Mouse (Mus musculus) hindbrain, embryonic 11.5 days (tissue): ENCODE data around the gene Nfix. TPM values are rescaled to one million over a fixed set of nuclear protein-coding genes. Genes with fewer than 3 reads are reported as not detected.

Experiments used
- ATAC-seq: fragments of 200-750 bp; cut with Nextera tagmentation; 2 replicates; pipeline ENCODE4 v1.8.0; 2017; ENCODE audit warnings: mild to moderate bottlenecking, moderate TSS enrichment, moderate library complexity; ENCODE audit not compliant: low FRiP score
- DNase-seq: peaks from one replicate; pipeline ENCODE4 v3.0.0-alpha.2; 2015; ENCODE audit warnings: low spot score
- H3K27ac ChIP-seq: fragments of 300-500 bp; sonication (generic); 2 replicates; pipeline ENCODE4 v1.5.1; 2014; ENCODE audit warnings: mild to moderate bottlenecking, low read depth, low read length
- H3K27me3 ChIP-seq: fragments of 300-500 bp; sonication (generic); 2 replicates; pipeline ENCODE4 v1.6.1; 2014; ENCODE audit warnings: mild to moderate bottlenecking, low read length, moderate library complexity, mixed read lengths; ENCODE audit not compliant: control insufficient read depth, insufficient read depth
- H3K36me3 ChIP-seq: fragments of 300-500 bp; sonication (generic); 2 replicates; pipeline ENCODE4 v1.6.1; 2014; ENCODE audit warnings: mild to moderate bottlenecking, low read length, moderate library complexity, mixed read lengths; ENCODE audit not compliant: control insufficient read depth, insufficient read depth
- H3K4me1 ChIP-seq: fragments of 300-500 bp; sonication (generic); replicated peaks from 2 replicates; pipeline ENCODE4 v1.6.1; 2014; ENCODE audit warnings: low read length, mixed read lengths; ENCODE audit not compliant: control insufficient read depth, insufficient read depth
- H3K4me2 ChIP-seq: fragments of 300-500 bp; sonication (generic); replicated peaks from 2 replicates; pipeline ENCODE4 v1.6.1; 2014; ENCODE audit warnings: mild to moderate bottlenecking, low read depth, low read length
- H3K4me3 ChIP-seq: fragments of 300-500 bp; sonication (generic); 2 replicates; pipeline ENCODE4 v1.5.1; 2014; ENCODE audit warnings: low read depth, low read length
- H3K9ac ChIP-seq: fragments of 300-500 bp; sonication (generic); 2 replicates; pipeline ENCODE4 v1.6.1; 2014; ENCODE audit warnings: low read depth, low read length
- H3K9me3 ChIP-seq: fragments of 300-500 bp; sonication (generic); 2 replicates; pipeline ENCODE4 v1.6.1; 2016; ENCODE audit warnings: low read length; ENCODE audit not compliant: control insufficient read depth
- WGBS: fragments of 180-500 bp; shearing (Covaris S2); extraction: QIAGEN DNeasy Blood & Tissue Kit; methylation state at CpG from one replicate; pipeline ENCODE4 v1.1.7; 2014; 5-methylcytosine and 5-hydroxymethylcytosine counted together
- polyA plus RNA-seq: library from polyadenylated mRNA; unstranded; fragments of >200 nt; fragmentation: Nextera tagmentation; extraction: Ambion mirVana; gene quantifications from 2 replicates; pipeline ENCODE4 v1.2.1, GENCODE M21; 2014

Nfix gene
- polyA plus RNA-seq, 1 experiment from 2014 or later = 3.0 TPM

DNA sequence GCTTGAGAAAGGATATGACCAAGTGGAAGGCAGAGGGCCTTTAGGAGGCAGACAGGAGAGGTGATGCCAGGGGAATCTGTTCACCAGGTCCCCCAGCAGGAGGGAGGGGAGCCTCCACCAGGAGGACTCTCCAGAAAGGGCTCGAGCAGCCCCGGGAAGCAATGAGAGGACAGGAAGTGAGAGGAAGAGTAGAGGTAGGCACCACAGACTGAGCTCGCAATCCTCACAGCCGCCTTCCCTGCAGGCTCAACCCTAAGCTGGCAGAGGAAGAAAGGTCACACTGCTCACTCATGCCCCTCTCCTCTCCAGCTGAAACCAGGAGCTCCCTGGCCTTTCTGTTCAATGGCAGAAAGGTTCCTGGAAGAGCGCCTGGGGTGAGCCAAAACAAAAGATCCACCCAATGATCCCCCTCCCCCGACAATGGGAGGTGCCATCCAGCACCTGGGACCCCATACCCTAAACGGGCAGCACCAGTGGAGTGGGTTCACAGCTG lies 24.5 kb downstream of the Nfix start:
- H3K4me2 ChIP-seq = no peak overlapping the region

DNA sequence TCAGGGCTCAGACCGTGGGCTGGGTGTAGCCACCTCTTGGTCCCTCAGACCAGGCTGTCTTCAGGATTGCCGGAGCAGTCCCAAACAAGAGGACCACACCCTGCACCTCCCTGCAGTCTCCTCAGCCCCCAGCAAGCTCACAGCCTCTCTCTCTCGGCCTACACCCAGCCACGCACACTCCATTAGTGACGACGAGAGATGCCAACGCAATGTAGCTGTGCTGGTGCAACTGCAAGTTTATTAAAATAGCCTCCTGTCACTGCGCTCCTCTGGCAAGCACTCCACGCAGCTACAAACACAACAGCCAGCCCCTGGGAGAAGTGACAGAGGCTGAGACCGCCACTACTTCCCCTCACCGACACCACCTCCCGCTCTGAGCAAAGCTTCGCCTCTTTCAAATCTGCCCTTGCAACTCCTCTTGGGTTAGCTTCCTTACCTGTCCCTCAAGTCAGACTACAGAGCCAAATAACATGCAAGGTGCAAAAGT lies 25.0 kb downstream of the Nfix start:
- WGBS = 2% methylated on average over 13 of the region's 13 CpGs
- DNase-seq (peak; percentile 41), ATAC-seq (no peak)
- H3K4me3 ChIP-seq = no peak overlapping the region
- H3K27ac ChIP-seq = no peak overlapping the region
- H3K4me1 ChIP-seq = peaks cover 3% of the 10 kb centered on the region
- no peaks in the 10 kb centered on the region for H3K9me3 ChIP-seq
- H3K27me3 ChIP-seq = peaks cover 99% of the 10 kb centered on the region
- no peak overlapping the region for H3K4me2 ChIP-seq
- H3K36me3 ChIP-seq = no peaks in the 10 kb centered on the region
- H3K9ac ChIP-seq = no peak overlapping the region

More for the DNA sequence above, 24.5 kb downstream of the Nfix start:
- Histone ChIP-seq H3K4me1 (peaks cover 3% of the 10 kb centered on the region), H3K36me3 (no peaks in the 10 kb centered on the region), H3K27ac (no peak overlapping the region), H3K9ac (no peak overlapping the region), H3K9me3 (no peaks in the 10 kb centered on the region), H3K4me3 (no peak overlapping the region), H3K27me3 (peaks cover 99% of the 10 kb centered on the region)
- DNase-seq (peak; percentile 43), ATAC-seq (no peak)
- 0% methylated on average over 7 of the region's 7 CpGs for WGBS

DNA sequence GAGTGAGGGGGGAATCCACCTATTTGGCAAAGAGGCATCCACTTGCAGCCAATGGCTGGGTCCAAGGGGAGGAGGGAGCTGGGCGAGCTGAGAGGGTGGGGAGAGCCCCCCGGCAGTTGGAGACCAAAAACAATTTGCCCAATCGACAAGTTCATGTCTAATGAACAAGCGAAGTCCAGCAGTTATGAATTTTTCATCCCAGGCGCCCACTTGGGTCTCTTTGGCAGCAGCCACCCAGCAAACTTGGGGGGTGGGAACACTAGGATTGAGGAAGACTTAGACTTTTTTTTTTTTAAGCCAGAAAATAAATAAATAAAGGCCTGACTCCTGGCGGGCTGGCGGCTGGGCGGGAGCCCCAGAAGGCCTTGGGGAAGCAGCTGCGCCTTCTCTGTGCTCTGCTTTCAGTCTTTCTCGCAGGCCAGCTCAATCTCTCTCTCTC lies 25.7 kb downstream of the Nfix start:
- Histone ChIP-seq H3K9me3 (no peaks in the 10 kb centered on the region), H3K27ac (no peak overlapping the region), H3K4me1 (peaks cover 3% of the 10 kb centered on the region), H3K4me3 (0 out of 2 replicates have a peak overlapping the region, but pooled peaks have one; percentile 4), H3K27me3 (peaks cover 100% of the 10 kb centered on the region), H3K4me2 (no peak overlapping the region), H3K9ac (no peak overlapping the region), H3K36me3 (no peaks in the 10 kb centered on the region)
- no peak for ATAC-seq
- WGBS = under 1% methylated on average over 10 of the region's 10 CpGs
- DNase-seq = peak; percentile 50

DNA sequence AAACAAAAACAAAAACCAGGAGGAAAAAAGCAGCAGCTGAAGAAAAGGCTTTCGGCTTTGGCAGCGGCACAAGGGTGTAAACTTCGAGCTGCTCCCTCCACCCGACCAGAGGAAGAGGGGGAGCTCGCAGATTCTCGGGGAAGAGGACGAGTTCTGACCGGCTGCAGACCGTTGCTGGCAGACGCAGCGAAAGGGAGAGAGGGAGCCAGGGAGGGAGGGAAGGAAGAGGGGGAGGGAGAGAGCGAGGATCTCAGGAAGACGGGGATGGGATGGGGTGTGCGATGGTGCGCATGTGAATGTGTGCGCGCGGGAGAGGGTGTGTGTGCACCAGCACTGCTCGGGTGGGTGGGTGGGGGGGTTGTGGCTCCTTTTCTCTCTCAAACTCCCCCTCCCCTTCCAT lies 26.3 kb downstream of the Nfix start:
- Histone ChIP-seq H3K4me2 (no peak overlapping the region; the same call in 1 of the 2 replicates), H3K27me3 (peaks cover 100% of the 10 kb centered on the region), H3K9me3 (no peaks in the 10 kb centered on the region), H3K36me3 (no peaks in the 10 kb centered on the region), H3K9ac (no peak overlapping the region), H3K4me1 (peaks cover 3% of the 10 kb centered on the region; the same call in 1 of the 2 replicates), H3K27ac (no peak overlapping the region), H3K4me3 (0 out of 2 replicates have a peak overlapping the region, but pooled peaks have one; percentile 8)
- ATAC-seq (no peak), DNase-seq (peak; percentile 56)
- WGBS = under 1% methylated on average over 15 of the region's 19 CpGs

DNA sequence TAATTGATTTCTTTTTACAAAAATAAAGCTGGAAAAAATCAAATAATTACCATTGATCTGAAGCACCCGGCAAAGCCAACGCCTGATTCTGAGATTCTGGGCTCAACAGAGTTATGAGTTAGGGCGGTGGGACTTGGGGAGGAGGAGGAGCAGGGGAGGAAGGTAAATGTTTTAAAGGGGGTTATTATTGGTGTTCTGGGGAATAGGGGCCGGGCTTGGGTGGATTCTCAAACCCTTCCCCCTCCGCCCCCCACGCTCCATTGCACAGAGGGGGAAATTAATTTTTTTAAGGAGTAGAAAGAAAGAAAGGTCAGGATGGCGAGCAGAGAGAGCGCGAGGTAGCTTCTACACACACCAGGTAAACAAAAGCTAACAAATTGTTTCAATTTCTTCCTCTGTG lies 26.8 kb downstream of the Nfix start:
- peaks cover 3% of the 10 kb centered on the region; the same call in 1 of the 2 replicates for H3K4me1 ChIP-seq
- H3K9me3 ChIP-seq = no peaks in the 10 kb centered on the region
- H3K27ac ChIP-seq = no peak overlapping the region
- 1% methylated on average over 9 of the region's 9 CpGs for WGBS
- H3K4me2 ChIP-seq = no peak overlapping the region
- no peak overlapping the region for H3K4me3 ChIP-seq
- H3K36me3 ChIP-seq = no peaks in the 10 kb centered on the region
- no peak for DNase-seq
- peaks cover 100% of the 10 kb centered on the region for H3K27me3 ChIP-seq
- ATAC-seq = no peak
- H3K9ac ChIP-seq = no peak overlapping the region

DNA sequence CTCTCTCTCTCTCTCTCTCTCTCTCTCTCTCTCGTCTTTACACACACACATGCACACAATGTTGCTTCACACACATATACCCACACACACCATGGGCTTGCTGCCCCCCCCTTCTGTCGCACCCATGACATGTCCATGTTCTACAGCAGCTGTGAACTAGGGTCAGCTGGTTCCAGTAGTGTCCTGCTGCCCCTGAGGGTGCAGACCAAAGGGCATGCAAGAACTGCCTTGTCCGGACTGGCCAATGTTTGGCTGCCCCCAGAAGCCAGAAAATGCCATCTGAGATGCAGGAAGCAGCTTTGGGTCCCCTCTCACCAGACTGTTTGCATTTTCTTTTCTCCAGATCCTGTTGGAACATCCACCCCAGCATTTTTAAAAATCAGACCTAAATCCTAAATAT lies 27.5 kb downstream of the Nfix start:
- Histone ChIP-seq H3K4me1 (peaks cover 3% of the 10 kb centered on the region; the same call in 1 of the 2 replicates), H3K9ac (no peak overlapping the region), H3K4me2 (no peak overlapping the region), H3K4me3 (no peak overlapping the region), H3K9me3 (no peaks in the 10 kb centered on the region), H3K27ac (no peak overlapping the region), H3K36me3 (no peaks in the 10 kb centered on the region), H3K27me3 (peaks cover 99% of the 10 kb centered on the region)
- WGBS = 0% methylated on average over 3 of the region's 3 CpGs
- DNase-seq = peak; percentile 35
- ATAC-seq = no peak

DNA sequence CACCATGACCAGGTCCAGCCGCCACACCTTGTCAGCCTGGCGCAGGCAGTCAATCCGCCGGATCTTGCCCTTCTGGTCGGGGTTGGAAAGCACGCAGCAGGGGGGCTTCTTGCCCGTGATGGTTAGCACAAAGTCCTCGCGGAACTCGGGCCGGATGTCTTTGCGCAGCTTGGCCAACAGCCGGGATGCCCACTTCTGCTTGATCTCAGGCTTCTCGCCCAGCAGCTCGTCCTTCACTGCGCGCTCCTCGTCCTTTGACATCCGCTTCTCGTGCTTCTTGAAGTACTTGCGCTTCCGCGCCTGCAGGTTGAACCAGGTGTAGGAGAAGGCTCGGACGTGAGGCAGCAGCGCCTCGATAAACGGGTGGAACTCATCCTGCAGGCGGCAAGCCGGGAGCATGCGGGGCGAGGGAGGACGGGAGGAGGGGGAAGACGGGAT lies 28.2 kb downstream of the Nfix start:
- H3K9me3 ChIP-seq = no peaks in the 10 kb centered on the region
- peaks cover 3% of the 10 kb centered on the region; the same call in 1 of the 2 replicates for H3K4me1 ChIP-seq
- H3K9ac ChIP-seq = no peak overlapping the region
- no peak for ATAC-seq
- H3K4me3 ChIP-seq = no peak overlapping the region
- no peaks in the 10 kb centered on the region for H3K36me3 ChIP-seq
- no peak overlapping the region for H3K27ac ChIP-seq
- peaks cover 99% of the 10 kb centered on the region for H3K27me3 ChIP-seq
- DNase-seq = peak; percentile 54
- WGBS = under 1% methylated on average over 34 of the region's 34 CpGs
- no peak overlapping the region for H3K4me2 ChIP-seq

DNA sequence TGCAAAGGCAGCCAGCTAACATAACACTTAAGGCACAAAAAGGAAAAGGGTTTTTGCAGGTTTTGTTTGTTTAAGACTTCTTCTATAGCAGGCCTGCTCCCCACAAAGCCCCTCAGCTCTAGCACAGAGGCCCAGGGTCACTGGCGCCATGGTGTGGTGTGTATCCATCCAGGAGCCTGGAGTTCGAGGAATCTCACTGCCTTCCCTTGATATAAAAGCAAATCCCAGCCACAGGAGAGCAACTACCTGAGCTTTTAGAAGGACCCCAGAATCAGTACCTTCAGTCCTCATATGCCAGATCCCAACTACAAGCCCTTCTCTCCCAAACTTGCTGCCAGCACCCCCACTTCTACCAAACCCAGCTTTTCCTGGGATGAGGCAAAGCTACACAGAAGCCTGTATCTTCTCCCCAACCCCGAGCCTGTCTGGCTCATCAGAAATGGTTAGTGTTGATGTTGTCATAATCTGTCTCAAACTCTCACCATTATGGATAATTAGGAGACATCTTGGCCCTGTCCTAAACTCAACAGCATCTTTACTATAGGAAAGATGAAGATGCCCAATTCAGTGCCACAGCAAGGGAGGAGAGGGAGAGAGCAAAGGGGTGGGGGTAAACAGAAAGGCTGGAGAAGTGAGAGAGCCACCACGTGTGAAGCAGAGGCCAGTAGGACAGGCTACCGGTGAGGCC lies 29.0 kb downstream of the Nfix start:
- no peak overlapping the region for H3K4me2 ChIP-seq
- peak; percentile 27 for DNase-seq
- H3K9ac ChIP-seq = no peak overlapping the region

More for the DNA sequence above, 29.0 kb downstream of the Nfix start:
- WGBS = 13% methylated on average over 5 of the region's 5 CpGs
- Histone ChIP-seq H3K4me3 (no peak overlapping the region), H3K36me3 (no peaks in the 10 kb centered on the region), H3K4me1 (peaks cover 3% of the 10 kb centered on the region; the same call in 1 of the 2 replicates), H3K9me3 (no peaks in the 10 kb centered on the region), H3K27ac (no peak overlapping the region), H3K27me3 (peaks cover 99% of the 10 kb centered on the region)
- no peak for ATAC-seq
